Mouse (Mus musculus) brain, embryonic 14.5 days (tissue): ENCODE measurements at regions not wholly inside any gene's neighbourhood (a gene's known extent, or its start where the extent isn't known, plus 50 kb on each side); places are given as distances from the start of the nearest gene placed in this dataset.

Source experiments
- CTCF ChIP-seq: fragments of 200-500 bp; IDR thresholded peaks from 2 replicates; pipeline ENCODE4 v1.5.1; 2012; ENCODE audit warnings: inconsistent platforms, mild to moderate bottlenecking, moderate library complexity, borderline replicate concordance; ENCODE audit not compliant: insufficient read depth, insufficient read length; ENCODE audit errors: extremely low read depth
- POLR2A ChIP-seq: fragments of 200-500 bp; IDR thresholded peaks from 2 replicates; pipeline ENCODE4 v1.6.1; 2012; ENCODE audit warnings: mild to moderate bottlenecking, inconsistent platforms, borderline replicate concordance; ENCODE audit not compliant: poor library complexity, insufficient read depth, insufficient read length, severe bottlenecking; ENCODE audit errors: extremely low read depth

DNA sequence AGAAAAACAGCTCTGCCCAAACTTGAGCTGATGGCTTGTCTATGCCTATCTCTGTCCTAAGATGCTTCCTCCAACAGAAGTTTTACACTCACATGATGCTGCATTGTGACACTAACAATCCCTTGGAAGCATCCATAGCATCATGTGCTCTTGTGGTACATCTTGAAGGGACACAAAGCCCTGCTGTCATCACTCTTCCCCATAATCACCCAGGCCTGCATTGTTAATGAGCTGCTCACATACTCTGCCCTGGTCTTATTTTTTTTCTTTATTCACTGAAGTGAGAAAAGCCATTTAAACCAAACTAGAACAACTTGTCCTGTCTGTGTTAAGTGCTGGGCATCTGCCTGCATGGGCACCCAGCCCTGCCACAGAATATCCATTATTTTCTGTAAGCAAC lies 683.3 kb downstream of the Tns3 start:
- TF ChIP-seq CTCF (no peak), POLR2A (no peak)
